Mouse (Mus musculus) thymus, adult 18-20 months (tissue): ENCODE results near the gene Frem3.

ENCODE experiments used
- DNase-seq, 2 experiments: peaks; one replicate each; pipeline ENCODE4 v3.0.0; 2022; ENCODE audit warnings: mixed read lengths in 2 of 2

Frem3 gene

GRCm38 (mm10) chr8:80710670-80711400 lies 100.0 kb downstream of the Frem3 start:
- no peak for DNase-seq

- no peak for DNase-seq
Observed at GRCm38 (mm10) chr8:80714461-80714860, 103.6 kb downstream of the Frem3 start.

GRCm38 (mm10) chr8:80732326-80732725 lies 121.4 kb downstream of the Frem3 start:
- DNase-seq = no peak

GRCm38 (mm10) chr8:80738046-80738387 lies 127.1 kb downstream of the Frem3 start:
- DNase-seq = no peak

GRCm38 (mm10) chr8:80738388-80739154 lies 127.7 kb downstream of the Frem3 start:
- DNase-seq = peak; percentile 43

GRCm38 (mm10) chr8:80739155-80739924 lies 128.5 kb downstream of the Frem3 start, which contains the start of gene Smarca5:
Gene Smarca5 (minus strand): TSS chr8:80739497.
- DNase-seq = peak; percentile 89 to 91

- no peak for DNase-seq
Observed at GRCm38 (mm10) chr8:80739932-80740331, 129.1 kb downstream of the Frem3 start.
